Mouse (Mus musculus) spleen, adult 2 months (tissue): ENCODE measurements around the gene Ccdc93.

ENCODE experiments used
- CTCF ChIP-seq: fragments of 200-500 bp; IDR thresholded peaks from 2 replicates; pipeline ENCODE4 v1.5.1; 2011; ENCODE audit warnings: mild to moderate bottlenecking, inconsistent platforms; ENCODE audit not compliant: insufficient read depth, insufficient read length, insufficient replicate concordance; ENCODE audit errors: extremely low read depth
- POLR2A ChIP-seq: fragments of 200-500 bp; IDR thresholded peaks from 2 replicates; pipeline ENCODE4 v1.6.1; 2011; ENCODE audit warnings: low read depth, low read length, inconsistent platforms

DNA sequence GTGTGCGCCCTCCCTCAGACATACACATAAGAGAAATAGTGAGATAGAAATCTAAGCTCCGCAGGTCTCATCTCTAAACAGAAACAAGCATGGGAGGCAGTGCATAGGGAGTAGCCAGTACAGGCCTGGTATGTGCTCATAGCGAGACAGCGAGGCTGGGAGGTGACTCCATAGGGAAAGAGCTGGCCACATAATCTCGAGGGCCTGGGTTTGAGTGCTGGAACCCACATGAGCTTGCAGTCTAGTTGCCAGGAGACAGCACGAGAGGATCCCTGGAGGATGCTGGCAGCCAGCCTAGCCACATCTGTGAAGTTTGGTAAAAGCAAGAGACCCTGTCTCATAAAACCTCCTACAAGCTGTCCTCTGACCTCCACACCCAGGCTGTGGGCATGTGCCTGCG, 20.2 kb downstream of the Ccdc93 start:
- no peak for TF ChIP-seq CTCF
- no peak for TF ChIP-seq POLR2A
